Mouse (Mus musculus) intestine, embryonic 16.5 days (tissue): ENCODE measurements at regions not wholly inside any gene's neighbourhood (a gene's known extent, or its start where the extent isn't known, plus 50 kb on each side); places are given as distances from the start of the nearest gene placed in this dataset.

Experiments used
- ATAC-seq: fragments of 200-750 bp; cut with Nextera tagmentation; 2 replicates; pipeline ENCODE4 v1.8.0; 2017; ENCODE audit warnings: moderate TSS enrichment, moderate library complexity
- H3K27ac ChIP-seq: fragments of 300-500 bp; sonication (generic); 2 replicates; pipeline ENCODE4 v1.5.1; 2014; ENCODE audit warnings: mild to moderate bottlenecking, low read length
- H3K27me3 ChIP-seq: fragments of 300-500 bp; sonication (generic); replicated peaks from 2 replicates; pipeline ENCODE4 v1.6.1; 2014; ENCODE audit warnings: low read length, control low read depth, mixed read lengths; ENCODE audit not compliant: control insufficient read depth, insufficient read depth
- H3K36me3 ChIP-seq: fragments of 300-500 bp; sonication (generic); 2 replicates; pipeline ENCODE4 v1.6.1; 2014; ENCODE audit warnings: low read length, control low read depth; ENCODE audit not compliant: control insufficient read depth, insufficient read depth
- H3K4me1 ChIP-seq: fragments of 300-500 bp; sonication (generic); 2 replicates; pipeline ENCODE4 v1.6.1; 2014; ENCODE audit warnings: low read length, control low read depth, mixed read lengths; ENCODE audit not compliant: control insufficient read depth, insufficient read depth
- H3K4me2 ChIP-seq: fragments of 300-500 bp; sonication (generic); 2 replicates; pipeline ENCODE4 v1.6.1; 2014; ENCODE audit warnings: low read depth, low read length, control low read depth
- H3K4me3 ChIP-seq: fragments of 300-500 bp; sonication (generic); 2 replicates; pipeline ENCODE4 v1.5.1; 2014; ENCODE audit warnings: mild to moderate bottlenecking, low read length
- H3K9ac ChIP-seq: fragments of 300-500 bp; sonication (generic); 2 replicates; pipeline ENCODE4 v1.6.1; 2014; ENCODE audit warnings: low read depth, low read length
- H3K9me3 ChIP-seq: fragments of 300-500 bp; sonication (generic); 2 replicates; pipeline ENCODE4 v1.6.1; 2016; ENCODE audit warnings: low read length, control low read depth; ENCODE audit not compliant: control insufficient read depth
- WGBS: fragments of 180-500 bp; shearing (Covaris S2); extraction: QIAGEN DNeasy Blood & Tissue Kit; methylation state at CpG from one replicate; pipeline ENCODE4 v1.1.7; 2014; 5-methylcytosine and 5-hydroxymethylcytosine counted together

DNA sequence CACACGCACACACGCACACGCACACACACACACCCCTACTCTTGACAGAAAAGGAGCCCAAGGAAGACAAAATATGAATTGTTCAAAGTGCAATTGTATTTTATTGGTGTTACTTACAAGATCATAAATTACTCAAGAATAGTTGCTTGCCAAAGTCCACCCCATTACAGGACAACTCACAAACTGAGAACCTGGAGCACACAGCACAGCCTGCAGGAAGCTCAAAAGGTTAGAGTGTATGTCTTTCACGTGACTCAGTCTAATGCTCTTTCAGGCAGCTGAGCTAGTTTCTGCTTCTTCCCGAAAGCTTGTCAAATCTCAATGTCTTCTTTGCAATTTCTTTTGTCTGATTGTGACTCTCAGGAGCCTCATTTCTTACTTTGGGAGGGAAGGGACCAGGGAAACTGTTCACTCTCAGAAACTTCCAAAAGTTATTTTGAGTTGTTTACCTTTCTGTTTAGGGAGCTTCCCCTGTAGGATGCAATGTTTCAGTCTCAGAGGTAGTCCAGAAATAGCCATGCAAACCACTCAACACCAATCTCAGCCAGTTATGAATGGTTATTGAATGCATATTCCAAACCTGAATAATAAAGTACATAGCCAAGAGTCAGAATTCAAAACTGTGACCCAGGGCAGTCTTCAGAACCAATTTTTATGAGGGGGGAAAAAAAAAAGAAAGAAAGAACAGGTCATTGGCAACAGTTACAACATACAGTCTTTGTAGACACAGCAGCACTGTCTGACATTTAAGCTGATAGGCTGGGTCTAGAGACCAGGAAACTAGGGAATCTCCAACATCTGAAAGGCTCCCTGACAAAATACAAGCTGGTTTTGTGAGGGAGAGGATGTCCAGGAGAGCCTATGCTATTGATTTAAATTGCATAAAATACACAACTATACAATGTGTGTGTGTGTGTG, 1267.1 kb downstream of the Otol1 start:
- Histone ChIP-seq H3K36me3 (no peaks in the 10 kb centered on the region), H3K9me3 (no peaks in the 10 kb centered on the region), H3K27ac (peak overlapping the region; percentile 72), H3K4me2 (peak overlapping the region; percentile 30; the same call in 1 of the 2 replicates), H3K4me3 (no peak overlapping the region), H3K4me1 (no peaks in the 10 kb centered on the region), H3K9ac (no peak overlapping the region), H3K27me3 (no peaks in the 10 kb centered on the region)
- peak; percentile 100 for ATAC-seq
- 60% methylated on average over 5 of the region's 5 CpGs for WGBS

DNA sequence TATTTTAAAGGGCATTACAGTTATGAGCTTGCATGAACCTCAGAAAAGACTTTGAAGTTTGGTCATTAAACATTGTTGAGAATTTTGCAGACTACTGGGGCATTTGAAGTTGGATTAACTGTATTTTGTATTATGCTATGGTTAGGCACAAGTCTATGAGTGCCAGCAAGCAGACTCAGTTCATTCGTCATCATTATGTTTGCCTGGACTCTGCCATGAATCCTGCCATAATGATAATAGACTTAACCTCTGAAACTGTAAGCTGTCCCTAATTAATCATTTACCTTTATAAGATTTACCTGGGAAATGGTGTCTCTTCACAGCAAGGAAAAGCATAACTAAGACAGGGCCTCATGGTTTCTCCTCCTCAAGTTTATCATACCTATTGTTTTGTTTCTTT, 1289.1 kb downstream of the Otol1 start:
- H3K4me1 ChIP-seq = no peaks in the 10 kb centered on the region
- ATAC-seq = peak; percentile 85
- no peak overlapping the region for H3K9ac ChIP-seq
- H3K27ac ChIP-seq = no peak overlapping the region
- no peak overlapping the region for H3K4me3 ChIP-seq
- H3K4me2 ChIP-seq = no peak overlapping the region
- no peaks in the 10 kb centered on the region for H3K27me3 ChIP-seq
- no peaks in the 10 kb centered on the region for H3K9me3 ChIP-seq
- 65% methylated on average over 1 of the region's 1 CpGs for WGBS
- H3K36me3 ChIP-seq = no peaks in the 10 kb centered on the region
